Mouse (Mus musculus): ENCODE measurements at regions not wholly inside any gene's neighbourhood (a gene's known extent, or its start where the extent isn't known, plus 50 kb on each side); places are given as distances from the start of the nearest gene placed in this dataset.

- DNase-seq (ENCODE audit: extremely low spot score): no peak
Measured at GRCm38 (mm10) chr14:46296275-46296674, 82.9 kb upstream of the Gm15217 start.

- DNase-seq (ENCODE audit: extremely low spot score): no peak
Measured at GRCm38 (mm10) chr14:46300546-46300945, 78.7 kb upstream of the Gm15217 start.

GRCm38 (mm10) chr14:46302601-46303000 is 76.6 kb upstream of the Gm15217 start:
- no peak for DNase-seq (ENCODE audit: extremely low spot score)

DNA sequence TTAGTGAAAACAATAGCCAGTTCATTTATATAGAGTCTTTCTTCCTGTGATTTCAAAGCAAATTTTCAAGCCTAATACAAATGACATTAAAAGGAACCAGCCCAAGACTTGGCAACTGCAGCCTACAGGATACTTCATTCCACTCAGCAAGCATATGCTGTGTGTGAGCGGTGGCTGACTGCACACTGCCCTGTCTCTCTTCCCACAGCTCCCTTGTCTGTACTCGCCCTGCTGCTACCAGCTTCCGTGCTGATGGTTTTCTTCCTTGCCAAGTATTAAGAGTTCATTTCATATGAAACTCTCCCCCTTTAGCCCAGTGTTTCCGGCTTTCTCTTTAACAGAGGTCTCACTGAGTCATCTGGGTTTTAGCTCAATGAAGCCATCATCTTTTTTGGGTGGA is 73.9 kb upstream of the Gm15217 start:
- no peak for DNase-seq (ENCODE audit: extremely low spot score)

DNA sequence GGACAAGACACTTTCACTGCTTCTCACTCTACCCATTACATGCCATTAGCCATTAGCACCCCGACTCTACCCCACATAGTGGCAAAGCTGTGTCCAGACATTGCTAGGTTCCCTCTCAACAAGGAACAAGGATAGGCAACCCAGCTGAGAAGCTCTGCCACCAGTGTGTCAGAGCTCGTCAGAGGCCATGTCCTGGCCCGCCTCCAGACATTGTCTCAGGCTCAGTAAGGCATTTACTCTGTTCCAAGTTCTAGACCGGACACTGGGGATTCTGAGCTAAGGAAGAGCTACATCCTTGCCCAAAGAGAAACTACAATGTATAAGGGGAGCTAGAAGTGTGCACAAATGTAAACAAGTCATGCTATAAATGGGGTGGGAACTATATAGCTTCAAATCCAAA is 66.2 kb upstream of the Gm15217 start:
- DNase-seq (ENCODE audit: extremely low spot score): no peak

GRCm38 (mm10) chr14:46316521-46316920 is 62.7 kb upstream of the Gm15217 start:
- no peak for DNase-seq (ENCODE audit: extremely low spot score)

GRCm38 (mm10) chr14:46317406-46318045 is 61.7 kb upstream of the Gm15217 start:
- no peak for DNase-seq (ENCODE audit: extremely low spot score)

DNA sequence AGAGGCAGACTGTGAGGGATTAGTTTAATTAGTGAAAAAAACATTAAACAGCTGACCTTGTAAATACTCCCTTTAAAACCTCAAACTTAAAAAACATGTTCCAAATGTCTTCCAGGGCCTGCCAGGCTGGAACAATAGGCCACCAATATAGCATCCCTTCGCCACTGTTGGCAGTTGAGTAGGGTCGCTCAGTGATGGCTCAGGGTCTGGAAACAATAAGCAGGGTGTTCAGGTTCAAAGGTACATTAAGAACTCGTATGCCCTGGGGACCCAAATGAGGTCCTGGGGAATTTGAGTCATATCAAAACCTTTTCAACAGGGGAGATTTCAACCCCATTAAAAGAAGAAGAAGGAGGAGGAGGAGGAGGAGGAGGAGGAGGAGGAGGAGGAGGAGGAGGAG is 51.1 kb upstream of the Gm15217 start:
- no peak for DNase-seq (ENCODE audit: extremely low spot score)

Data from embryo, embryonic 9.5 days (tissue).